Mouse (Mus musculus) E14TG2a.4 (cell line): ENCODE measurements around the gene Ppt1.

Experiments
- CTCF ChIP-seq: conservative IDR thresholded peaks from 2 replicates; pipeline ENCODE4 v1.5.1; 2014; ENCODE audit warnings: low read length
- NANOG ChIP-seq: IDR thresholded peaks from 2 replicates; pipeline ENCODE4 v1.6.1; 2014; ENCODE audit warnings: borderline replicate concordance, low read length, mixed read lengths
- POU5F1 ChIP-seq: IDR thresholded peaks from 2 replicates; pipeline ENCODE4 v1.6.1; 2014; ENCODE audit warnings: low read length, borderline replicate concordance

DNA sequence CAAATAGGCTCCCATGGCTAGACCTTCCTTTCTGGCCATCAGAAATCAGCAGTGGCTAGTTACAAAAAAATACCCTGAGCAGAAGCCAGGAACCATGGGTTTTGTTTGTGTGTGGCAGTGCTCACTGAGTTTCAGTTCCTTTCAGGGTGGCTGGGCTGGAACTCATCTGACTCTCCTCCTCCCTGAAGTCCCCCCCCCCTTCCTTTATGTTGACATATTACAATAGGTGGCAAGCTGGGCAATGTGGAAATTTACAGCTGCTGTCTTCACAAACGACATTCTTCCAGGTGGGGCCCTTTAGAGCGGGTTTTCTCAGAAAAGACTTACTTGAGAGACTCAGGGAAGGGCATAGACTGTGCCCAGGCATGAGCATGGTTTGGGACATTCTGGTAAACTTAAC lies 17.6 kb downstream of the Ppt1 start:
- TF ChIP-seq CTCF, result no peak
- TF ChIP-seq NANOG, result no peak
- TF ChIP-seq POU5F1, result no peak
